Mouse (Mus musculus) hindbrain, embryonic 11.5 days (tissue): ENCODE results near the gene Kcnn4. TPM values are rescaled to one million over a fixed set of nuclear protein-coding genes. Genes with fewer than 3 reads are reported as not detected.
A peak's percentile ranks its signal among the peaks of the same experiment; 100 is the strongest.

Experiments used
- ATAC-seq: fragments of 200-750 bp; cut with Nextera tagmentation; 2 replicates; pipeline ENCODE4 v1.8.0; 2017; ENCODE audit warnings: mild to moderate bottlenecking, moderate TSS enrichment, moderate library complexity; ENCODE audit not compliant: low FRiP score
- DNase-seq: peaks from one replicate; pipeline ENCODE4 v3.0.0-alpha.2; 2015; ENCODE audit warnings: low spot score
- H3K27ac ChIP-seq: fragments of 300-500 bp; sonication (generic); 2 replicates; pipeline ENCODE4 v1.5.1; 2014; ENCODE audit warnings: mild to moderate bottlenecking, low read depth, low read length
- H3K27me3 ChIP-seq: fragments of 300-500 bp; sonication (generic); 2 replicates; pipeline ENCODE4 v1.6.1; 2014; ENCODE audit warnings: mild to moderate bottlenecking, low read length, moderate library complexity, mixed read lengths; ENCODE audit not compliant: control insufficient read depth, insufficient read depth
- H3K36me3 ChIP-seq: fragments of 300-500 bp; sonication (generic); 2 replicates; pipeline ENCODE4 v1.6.1; 2014; ENCODE audit warnings: mild to moderate bottlenecking, low read length, moderate library complexity, mixed read lengths; ENCODE audit not compliant: control insufficient read depth, insufficient read depth
- H3K4me1 ChIP-seq: fragments of 300-500 bp; sonication (generic); replicated peaks from 2 replicates; pipeline ENCODE4 v1.6.1; 2014; ENCODE audit warnings: low read length, mixed read lengths; ENCODE audit not compliant: control insufficient read depth, insufficient read depth
- H3K4me2 ChIP-seq: fragments of 300-500 bp; sonication (generic); replicated peaks from 2 replicates; pipeline ENCODE4 v1.6.1; 2014; ENCODE audit warnings: mild to moderate bottlenecking, low read depth, low read length
- H3K4me3 ChIP-seq: fragments of 300-500 bp; sonication (generic); 2 replicates; pipeline ENCODE4 v1.5.1; 2014; ENCODE audit warnings: low read depth, low read length
- H3K9ac ChIP-seq: fragments of 300-500 bp; sonication (generic); 2 replicates; pipeline ENCODE4 v1.6.1; 2014; ENCODE audit warnings: low read depth, low read length
- H3K9me3 ChIP-seq: fragments of 300-500 bp; sonication (generic); 2 replicates; pipeline ENCODE4 v1.6.1; 2016; ENCODE audit warnings: low read length; ENCODE audit not compliant: control insufficient read depth
- WGBS: fragments of 180-500 bp; shearing (Covaris S2); extraction: QIAGEN DNeasy Blood & Tissue Kit; methylation state at CpG from one replicate; pipeline ENCODE4 v1.1.7; 2014; 5-methylcytosine and 5-hydroxymethylcytosine counted together
- polyA plus RNA-seq: library from polyadenylated mRNA; unstranded; fragments of >200 nt; fragmentation: Nextera tagmentation; extraction: Ambion mirVana; gene quantifications from 2 replicates; pipeline ENCODE4 v1.2.1, GENCODE M21; 2014

The Kcnn4 gene
- polyA plus RNA-seq, 1 experiment from 2014 or later = 3.5 TPM

- peak; percentile 84 for DNase-seq
- H3K36me3 ChIP-seq = no peaks in the 10 kb centered on the region
- 12% methylated on average over 5 of the region's 5 CpGs for WGBS
- peaks cover 2% of the 10 kb centered on the region; the same call in 1 of the 2 replicates for H3K27me3 ChIP-seq
- H3K4me2 ChIP-seq = no peak overlapping the region
- H3K27ac ChIP-seq = no peak overlapping the region
- H3K9me3 ChIP-seq = no peaks in the 10 kb centered on the region
- no peak for ATAC-seq
- no peak overlapping the region for H3K4me3 ChIP-seq
- no peak overlapping the region for H3K9ac ChIP-seq
- H3K4me1 ChIP-seq = no peaks in the 10 kb centered on the region
Observed at GRCm38 (mm10) chr7:24335699-24336309, 34.3 kb upstream of the Kcnn4 start.

GRCm38 (mm10) chr7:24338241-24338640 is 31.8 kb upstream of the Kcnn4 start:
- ATAC-seq (no peak), DNase-seq (no peak)
- Histone ChIP-seq H3K9ac (no peak overlapping the region), H3K4me1 (no peaks in the 10 kb centered on the region), H3K9me3 (no peaks in the 10 kb centered on the region), H3K4me2 (no peak overlapping the region), H3K4me3 (no peak overlapping the region), H3K36me3 (no peaks in the 10 kb centered on the region), H3K27ac (no peak overlapping the region), H3K27me3 (no peaks in the 10 kb centered on the region; the same call in 1 of the 2 replicates)
- 52% methylated on average over 2 of the region's 2 CpGs for WGBS

- H3K9me3 ChIP-seq = no peaks in the 10 kb centered on the region
- no peak overlapping the region for H3K27ac ChIP-seq
- no peak overlapping the region for H3K4me3 ChIP-seq
- H3K4me2 ChIP-seq = no peak overlapping the region
- no peaks in the 10 kb centered on the region for H3K36me3 ChIP-seq
- H3K27me3 ChIP-seq = no peaks in the 10 kb centered on the region
- DNase-seq = no peak
- ATAC-seq = no peak
- WGBS = 72% methylated on average over 7 of the region's 7 CpGs
- no peak overlapping the region for H3K9ac ChIP-seq
- H3K4me1 ChIP-seq = no peaks in the 10 kb centered on the region
Observed at GRCm38 (mm10) chr7:24343701-24344272, 26.3 kb upstream of the Kcnn4 start.

- Histone ChIP-seq H3K9me3 (no peaks in the 10 kb centered on the region), H3K4me1 (no peaks in the 10 kb centered on the region), H3K27me3 (no peaks in the 10 kb centered on the region), H3K4me2 (no peak overlapping the region), H3K4me3 (no peak overlapping the region), H3K36me3 (no peaks in the 10 kb centered on the region), H3K27ac (no peak overlapping the region), H3K9ac (no peak overlapping the region)
- DNase-seq = no peak
- no peak for ATAC-seq
- 67% methylated on average over 5 of the region's 5 CpGs for WGBS
Observed at GRCm38 (mm10) chr7:24346444-24346843, 23.6 kb upstream of the Kcnn4 start.

GRCm38 (mm10) chr7:24348896-24349295 is 21.2 kb upstream of the Kcnn4 start, which contains the start of gene Lypd5:
Lypd5 (plus strand) TSS chr7:24349196.
- WGBS = 31% methylated on average over 6 of the region's 6 CpGs
- no peak for DNase-seq

GRCm38 (mm10) chr7:24355646-24356045 is 14.4 kb upstream of the Kcnn4 start:
- Histone ChIP-seq H3K4me1 (no peaks in the 10 kb centered on the region), H3K36me3 (no peaks in the 10 kb centered on the region), H3K4me2 (no peak overlapping the region), H3K9me3 (0 out of 2 replicates have a peak, but pooled peaks cover 3% of the 10 kb centered on the region), H3K27me3 (no peaks in the 10 kb centered on the region), H3K27ac (no peak overlapping the region), H3K4me3 (no peak overlapping the region), H3K9ac (no peak overlapping the region)
- DNase-seq (no peak), ATAC-seq (no peak)
- 85% methylated on average over 6 of the region's 6 CpGs for WGBS

More at GRCm38 (mm10) chr7:24348896-24349295, 21.2 kb upstream of the Kcnn4 start, which contains the start of gene Lypd5:
- Histone ChIP-seq H3K4me3 (no peak within 1 kb of the TSS), H3K9me3 (no peaks in the 10 kb centered on the region), H3K27ac (no peak within 1 kb of the TSS), H3K4me2 (no peak within 1 kb of the TSS), H3K4me1 (no peaks in the 10 kb centered on the region), H3K9ac (no peak within 1 kb of the TSS), H3K27me3 (no peaks in the 10 kb centered on the region), H3K36me3 (no peaks in the 10 kb centered on the region)
- ATAC-seq = no peak

- 82% methylated on average over 10 of the region's 10 CpGs for WGBS
- Histone ChIP-seq H3K9me3 (0 out of 2 replicates have a peak, but pooled peaks cover 3% of the 10 kb centered on the region), H3K4me3 (no peak overlapping the region), H3K4me2 (no peak overlapping the region), H3K27me3 (no peaks in the 10 kb centered on the region), H3K4me1 (no peaks in the 10 kb centered on the region), H3K36me3 (no peaks in the 10 kb centered on the region), H3K9ac (no peak overlapping the region), H3K27ac (no peak overlapping the region)
- DNase-seq (no peak), ATAC-seq (no peak)
Observed at GRCm38 (mm10) chr7:24356081-24356480, 14.0 kb upstream of the Kcnn4 start.

GRCm38 (mm10) chr7:24357899-24358298 is 12.2 kb upstream of the Kcnn4 start:
- Histone ChIP-seq H3K4me1 (no peaks in the 10 kb centered on the region), H3K27me3 (no peaks in the 10 kb centered on the region), H3K9ac (no peak overlapping the region), H3K36me3 (no peaks in the 10 kb centered on the region), H3K4me3 (no peak overlapping the region), H3K4me2 (no peak overlapping the region), H3K27ac (no peak overlapping the region), H3K9me3 (0 out of 2 replicates have a peak, but pooled peaks cover 3% of the 10 kb centered on the region)
- 51% methylated on average over 4 of the region's 4 CpGs for WGBS
- DNase-seq = no peak
- no peak for ATAC-seq

GRCm38 (mm10) chr7:24359269-24359668 is 10.8 kb upstream of the Kcnn4 start:
- peak; percentile 68 for DNase-seq
- H3K9me3 ChIP-seq = 0 out of 2 replicates have a peak, but pooled peaks cover 3% of the 10 kb centered on the region
- WGBS = 29% methylated on average over 9 of the region's 9 CpGs
- H3K27me3 ChIP-seq = no peaks in the 10 kb centered on the region
- H3K9ac ChIP-seq = no peak overlapping the region
- no peak overlapping the region for H3K27ac ChIP-seq
- H3K36me3 ChIP-seq = no peaks in the 10 kb centered on the region
- H3K4me1 ChIP-seq = no peaks in the 10 kb centered on the region
- H3K4me3 ChIP-seq = no peak overlapping the region
- H3K4me2 ChIP-seq = no peak overlapping the region
- ATAC-seq = no peak
